Mouse (Mus musculus) hindbrain, embryonic 14.5 days (tissue): ENCODE results near the gene Lurap1. TPM values are rescaled to one million over a fixed set of nuclear protein-coding genes. Genes with fewer than 3 reads are reported as not detected.
A peak's percentile ranks its signal among the peaks of the same experiment; 100 is the strongest.

ENCODE experiments used
- ATAC-seq: fragments of 200-750 bp; cut with Nextera tagmentation; 2 replicates; pipeline ENCODE4 v1.8.0; 2017; ENCODE audit warnings: moderate number of reproducible peaks, mild to moderate bottlenecking, moderate TSS enrichment, moderate library complexity; ENCODE audit not compliant: low FRiP score
- DNase-seq: peaks from one replicate; pipeline ENCODE4 v3.0.0-alpha.2; 2015; ENCODE audit warnings: low spot score
- H3K27ac ChIP-seq: fragments of 300-500 bp; sonication (generic); 2 replicates; pipeline ENCODE4 v1.5.1; 2014; ENCODE audit warnings: mild to moderate bottlenecking, moderate library complexity
- H3K27me3 ChIP-seq: fragments of 300-500 bp; sonication (generic); 2 replicates; pipeline ENCODE4 v1.6.1; 2014; ENCODE audit warnings: mild to moderate bottlenecking, low read length, mixed read lengths; ENCODE audit not compliant: control insufficient read depth, insufficient read depth
- H3K36me3 ChIP-seq: fragments of 300-500 bp; sonication (generic); replicated peaks from 2 replicates; pipeline ENCODE4 v1.6.1; 2014; ENCODE audit not compliant: control insufficient read depth, insufficient read depth
- H3K4me1 ChIP-seq: fragments of 300-500 bp; sonication (generic); replicated peaks from 2 replicates; pipeline ENCODE4 v1.6.1; 2014; ENCODE audit warnings: antibody characterized with exemption, low read length, mixed read lengths; ENCODE audit not compliant: control insufficient read depth, insufficient read depth
- H3K4me2 ChIP-seq: fragments of 300-500 bp; sonication (generic); replicated peaks from 2 replicates; pipeline ENCODE4 v1.6.1; 2014; ENCODE audit warnings: mild to moderate bottlenecking, moderate library complexity
- H3K4me3 ChIP-seq: fragments of 300-500 bp; sonication (generic); replicated peaks from 2 replicates; pipeline ENCODE4 v1.5.1; 2014; ENCODE audit warnings: mild to moderate bottlenecking, low read length
- H3K9ac ChIP-seq: fragments of 300-500 bp; sonication (generic); 2 replicates; pipeline ENCODE4 v1.6.1; 2014
- H3K9me3 ChIP-seq: fragments of 300-500 bp; sonication (generic); 2 replicates; pipeline ENCODE4 v1.6.1; 2016; ENCODE audit warnings: low read length; ENCODE audit not compliant: control insufficient read depth
- WGBS: fragments of 180-500 bp; shearing (Covaris S2); extraction: QIAGEN DNeasy Blood & Tissue Kit; methylation state at CpG from one replicate; pipeline ENCODE4 v1.1.7; 2014; 5-methylcytosine and 5-hydroxymethylcytosine counted together
- polyA plus RNA-seq: library from polyadenylated mRNA; unstranded; fragments of >200 nt; fragmentation: Nextera tagmentation; extraction: Ambion mirVana; gene quantifications from 2 replicates; pipeline ENCODE4 v1.2.1, GENCODE M21; 2014

The Lurap1 gene
- polyA plus RNA-seq, 1 experiment from 2014 or later, result 2.7 TPM

DNA sequence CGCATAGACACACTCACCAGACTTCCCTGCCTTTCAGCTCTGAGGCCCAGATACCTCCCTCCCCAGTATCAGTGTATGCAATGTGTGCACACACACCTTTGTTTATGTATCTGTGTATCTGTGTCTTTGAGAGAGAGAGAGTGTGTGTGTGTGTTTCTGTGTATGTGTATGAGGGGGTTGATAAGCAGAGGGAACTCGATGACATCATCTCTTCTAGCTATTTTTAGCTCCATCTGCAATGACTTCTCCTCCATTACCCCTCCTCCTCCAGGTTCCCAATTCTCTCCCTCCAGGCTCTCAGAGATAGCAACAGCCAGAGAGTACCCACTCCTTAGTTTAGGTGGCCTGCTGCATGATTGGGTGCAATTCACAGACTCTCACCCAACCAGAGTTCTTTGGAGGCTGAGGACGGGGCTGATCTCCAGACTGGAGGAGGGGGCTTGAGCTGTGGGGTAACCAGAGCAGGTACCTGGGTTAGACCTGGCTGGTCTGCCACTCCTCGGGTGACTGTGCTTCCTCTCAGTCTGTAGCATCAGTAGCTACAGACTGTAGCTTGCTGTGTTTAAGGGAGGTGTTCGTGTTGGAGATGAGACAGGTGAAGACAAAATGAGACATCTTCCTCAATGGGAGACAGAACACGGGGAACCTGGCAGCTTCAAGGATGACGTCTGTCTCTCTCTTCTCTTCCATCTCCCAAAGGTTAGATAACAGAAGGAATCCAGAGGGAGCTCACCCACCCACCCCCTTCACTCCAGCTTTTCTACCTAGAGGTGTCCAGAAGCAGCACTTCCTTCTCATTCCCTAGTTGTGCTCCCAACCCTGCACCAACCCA lies 24.8 kb upstream of the Lurap1 start:
- H3K27me3 ChIP-seq, result no peaks in the 10 kb centered on the region
- WGBS, result 73% methylated on average over 7 of the region's 7 CpGs
- H3K27ac ChIP-seq, result peak overlapping the region; percentile 49; the same call in 1 of the 2 replicates
- no peak overlapping the region for H3K4me3 ChIP-seq
- no peaks in the 10 kb centered on the region for H3K36me3 ChIP-seq
- ATAC-seq (no peak), DNase-seq (no peak)
- H3K9ac ChIP-seq, result peak overlapping the region; percentile 34; the same call in 1 of the 2 replicates
- H3K9me3 ChIP-seq, result no peaks in the 10 kb centered on the region
- H3K4me2 ChIP-seq, result no peak overlapping the region; the same call in 1 of the 2 replicates
- peaks cover 22% of the 10 kb centered on the region for H3K4me1 ChIP-seq

DNA sequence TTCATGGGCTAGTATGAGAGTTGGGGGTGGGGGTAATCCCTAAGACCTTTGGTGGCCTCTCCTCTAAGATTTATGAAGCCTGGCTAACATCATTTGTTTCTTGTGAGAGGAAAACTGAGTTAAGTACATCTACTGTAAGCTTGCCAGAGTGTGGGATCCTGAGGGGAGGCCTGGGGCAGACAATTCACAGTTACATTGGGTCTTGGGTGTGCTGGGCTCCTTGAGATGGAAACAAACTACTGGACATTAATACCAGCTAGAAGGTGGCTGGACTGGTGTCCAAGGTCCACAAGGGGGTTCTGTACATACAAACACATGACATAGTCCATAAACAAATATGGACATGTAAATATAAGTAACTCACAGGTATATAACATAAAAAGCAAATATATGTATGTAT lies 24.0 kb upstream of the Lurap1 start:
- Histone ChIP-seq H3K9me3 (no peaks in the 10 kb centered on the region), H3K4me1 (peaks cover 22% of the 10 kb centered on the region), H3K36me3 (no peaks in the 10 kb centered on the region), H3K9ac (no peak overlapping the region), H3K27me3 (no peaks in the 10 kb centered on the region), H3K4me3 (no peak overlapping the region), H3K27ac (no peak overlapping the region), H3K4me2 (no peak overlapping the region)
- ATAC-seq (no peak), DNase-seq (no peak)

DNA sequence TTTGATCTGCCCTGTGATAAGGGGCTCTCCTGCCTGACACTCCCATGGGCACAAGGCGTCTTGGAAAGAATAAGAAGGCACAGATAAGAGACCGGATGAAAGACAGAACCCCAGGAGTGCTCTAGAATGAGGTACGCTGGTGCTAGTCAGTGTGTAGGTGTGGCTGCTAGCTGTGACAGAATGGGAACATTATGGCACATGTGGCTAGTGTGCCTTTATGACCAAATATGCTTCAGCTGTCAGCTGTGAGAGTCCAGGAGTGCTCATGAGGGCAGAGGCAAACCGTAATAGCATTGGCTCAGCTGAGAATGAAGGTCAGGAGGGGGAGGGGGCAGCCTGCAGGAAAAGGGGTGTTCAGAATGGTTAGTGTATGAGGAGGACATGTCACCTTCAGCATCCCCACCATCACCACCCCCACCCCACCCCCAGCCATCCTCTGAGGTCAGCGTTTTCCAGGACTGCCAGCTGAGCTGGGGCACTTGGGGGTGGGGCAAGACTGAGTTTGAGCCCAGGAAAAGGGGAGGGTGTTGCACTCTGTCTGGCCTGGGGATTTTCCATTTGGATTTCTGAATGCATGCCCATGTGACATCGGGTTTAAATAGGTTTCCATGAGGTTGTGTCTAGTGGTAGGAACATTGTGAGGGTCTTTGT lies 23.5 kb upstream of the Lurap1 start:
- H3K27ac ChIP-seq, result no peak overlapping the region
- no peak for DNase-seq

DNA sequence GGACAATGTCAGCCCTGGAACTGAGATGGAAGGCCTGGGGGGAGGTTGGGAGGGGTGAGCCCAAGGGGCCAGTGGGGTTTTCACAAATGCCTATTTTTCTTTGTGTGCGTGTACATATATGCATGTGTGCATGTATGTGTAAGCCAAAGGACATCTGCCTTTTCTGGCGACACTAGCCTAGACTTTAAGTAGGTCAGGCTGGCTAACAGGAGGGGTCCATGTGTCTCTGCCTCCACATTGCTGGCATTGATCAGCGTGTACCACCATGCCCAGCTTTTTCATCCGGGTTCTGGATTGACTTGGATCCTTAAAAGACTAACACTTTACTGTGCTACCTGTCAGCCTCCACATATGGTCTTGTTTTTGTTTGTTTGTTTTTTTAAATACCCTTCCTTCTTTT lies 22.6 kb upstream of the Lurap1 start:
- Histone ChIP-seq H3K36me3 (no peaks in the 10 kb centered on the region), H3K4me3 (no peak overlapping the region), H3K27me3 (no peaks in the 10 kb centered on the region), H3K4me1 (peaks cover 22% of the 10 kb centered on the region), H3K27ac (no peak overlapping the region), H3K9ac (no peak overlapping the region), H3K4me2 (no peak overlapping the region), H3K9me3 (no peaks in the 10 kb centered on the region)
- DNase-seq (no peak), ATAC-seq (no peak)
- 94% methylated on average over 4 of the region's 4 CpGs for WGBS

More for the DNA sequence above, 23.5 kb upstream of the Lurap1 start:
- Histone ChIP-seq H3K9ac (no peak overlapping the region), H3K4me2 (no peak overlapping the region), H3K4me3 (no peak overlapping the region), H3K36me3 (no peaks in the 10 kb centered on the region), H3K4me1 (peaks cover 22% of the 10 kb centered on the region), H3K9me3 (no peaks in the 10 kb centered on the region), H3K27me3 (no peaks in the 10 kb centered on the region)
- no peak for ATAC-seq
- WGBS, result 49% methylated on average over 6 of the region's 6 CpGs

DNA sequence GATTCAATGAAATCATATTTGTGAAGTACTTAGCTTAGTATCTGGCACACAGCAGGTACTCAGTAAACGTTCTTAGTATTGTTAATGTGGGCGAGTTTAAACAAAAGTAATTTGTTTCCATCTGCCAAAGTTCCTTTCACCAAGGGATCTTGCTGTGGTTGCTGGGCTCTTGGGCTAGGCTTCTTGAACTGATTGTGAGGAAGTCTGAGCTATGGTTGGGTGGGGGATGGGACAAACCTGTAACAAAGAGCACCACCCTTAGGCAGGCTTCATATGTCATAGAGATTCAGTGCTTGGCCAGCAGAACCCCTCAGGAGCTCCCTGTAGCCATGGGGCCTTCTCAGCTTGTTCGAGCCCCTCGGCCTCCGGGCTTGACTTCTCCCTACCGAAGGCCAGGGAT lies 21.9 kb upstream of the Lurap1 start, which contains the start of the genes 1700042G07Rik and Gm49337:
1700042G07Rik (plus strand) TSS at position 301 of the 400 bp plus-strand sequence.
Gm49337 (plus strand) TSS at position 313 of the 400 bp plus-strand sequence.
- Histone ChIP-seq H3K27ac (no peak within 1 kb of the TSS), H3K4me1 (peaks cover 22% of the 10 kb centered on the region), H3K27me3 (no peaks in the 10 kb centered on the region), H3K36me3 (no peaks in the 10 kb centered on the region), H3K9me3 (no peaks in the 10 kb centered on the region), H3K9ac (no peak within 1 kb of the TSS), H3K4me3 (no peak within 1 kb of the TSS), H3K4me2 (no peak within 1 kb of the TSS)
- 83% methylated on average over 6 of the region's 6 CpGs for WGBS
- DNase-seq (no peak), ATAC-seq (no peak)

DNA sequence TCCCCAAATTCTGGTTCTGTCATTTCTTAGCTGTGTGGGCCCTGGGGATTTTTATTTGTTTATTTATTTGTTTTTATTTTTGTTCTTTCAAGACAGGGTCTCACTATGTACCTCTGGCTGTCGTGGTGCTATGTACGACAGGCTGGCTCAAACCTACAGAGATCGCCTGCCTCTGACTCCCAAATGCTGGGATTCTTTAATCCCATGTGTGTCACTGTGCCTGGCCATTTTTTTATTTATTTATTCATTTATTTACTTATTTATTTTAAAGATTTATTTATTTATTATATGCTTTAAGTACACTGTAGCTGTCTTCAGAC lies 18.2 kb upstream of the Lurap1 start:
- WGBS, result 74% methylated on average over 3 of the region's 3 CpGs
- Histone ChIP-seq H3K4me2 (no peak overlapping the region), H3K27me3 (no peaks in the 10 kb centered on the region), H3K4me1 (no peaks in the 10 kb centered on the region), H3K36me3 (no peaks in the 10 kb centered on the region), H3K4me3 (no peak overlapping the region), H3K9me3 (no peaks in the 10 kb centered on the region), H3K9ac (no peak overlapping the region), H3K27ac (no peak overlapping the region)
- DNase-seq (no peak), ATAC-seq (peak; percentile 38; the same call in 1 of the 2 replicates)

DNA sequence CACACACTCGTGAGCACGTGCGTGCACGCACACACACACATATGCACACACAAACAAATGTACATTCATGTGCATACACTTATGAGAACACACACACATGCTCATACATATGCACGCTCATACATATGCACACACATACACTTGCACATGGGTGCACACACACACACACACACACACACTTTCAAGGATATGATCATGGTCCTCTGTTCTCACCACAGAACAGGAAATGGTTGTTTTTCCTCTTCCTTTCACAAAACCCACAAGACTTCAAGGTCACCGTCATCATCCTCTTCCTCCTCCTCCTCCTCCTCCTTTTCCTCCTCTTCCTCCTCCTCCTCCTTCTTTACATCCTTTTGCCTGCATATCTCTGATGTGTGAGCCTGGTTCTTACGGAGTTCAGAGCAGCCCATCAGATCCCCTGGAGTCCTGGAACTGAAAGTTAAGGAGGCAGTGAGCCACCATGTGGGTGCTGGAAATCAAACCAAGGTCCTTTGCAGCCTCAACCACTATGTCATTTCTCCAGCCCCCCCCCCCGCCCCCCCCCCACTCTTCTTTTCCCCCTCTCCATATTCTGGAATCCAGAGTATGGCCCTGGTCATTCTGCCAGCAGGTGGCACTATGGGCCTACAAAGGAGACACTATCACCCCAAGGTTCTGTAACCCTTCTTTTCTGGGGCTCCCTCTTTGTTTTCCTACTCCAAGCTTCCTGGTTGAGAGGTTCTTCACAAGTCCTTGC lies 17.6 kb upstream of the Lurap1 start:
- 70% methylated on average over 8 of the region's 8 CpGs for WGBS
- ATAC-seq, result peak; percentile 77; the same call in 1 of the 2 replicates
- H3K27me3 ChIP-seq, result no peaks in the 10 kb centered on the region

DNA sequence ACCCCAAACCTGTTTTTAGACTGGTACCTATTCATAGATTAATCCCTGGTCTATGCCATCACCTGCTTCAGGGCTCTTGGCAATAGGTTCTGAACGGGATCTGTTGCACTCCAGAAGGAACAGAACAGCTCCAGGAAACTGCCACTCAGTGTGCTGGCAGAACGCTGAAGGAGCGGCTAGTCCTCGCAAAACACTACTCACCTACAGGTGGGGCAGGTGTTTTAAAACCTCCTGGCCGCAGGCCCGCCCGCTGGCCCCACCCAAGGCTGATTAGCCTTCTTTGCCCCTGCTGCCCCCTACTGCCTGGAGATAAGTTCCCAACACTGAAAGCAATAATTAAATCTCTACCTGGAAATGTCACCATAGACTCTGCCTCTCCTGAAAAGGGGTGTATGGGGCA lies 16.3 kb upstream of the Lurap1 start, which contains the start of gene Tspan1:
Tspan1 (minus strand) TSS at position 198 of the 400 bp plus-strand sequence.
- Histone ChIP-seq H3K27me3 (no peaks in the 10 kb centered on the region), H3K4me2 (no peak within 1 kb of the TSS), H3K4me3 (no peak within 1 kb of the TSS), H3K9ac (no peak within 1 kb of the TSS), H3K4me1 (no peaks in the 10 kb centered on the region), H3K27ac (no peak within 1 kb of the TSS), H3K9me3 (no peaks in the 10 kb centered on the region), H3K36me3 (no peaks in the 10 kb centered on the region)
- ATAC-seq, result no peak
- WGBS, result 30% methylated on average over 7 of the region's 7 CpGs
- no peak for DNase-seq

More for the DNA sequence above, 17.6 kb upstream of the Lurap1 start:
- H3K9ac ChIP-seq, result no peak overlapping the region
- no peak overlapping the region for H3K27ac ChIP-seq
- H3K36me3 ChIP-seq, result no peaks in the 10 kb centered on the region
- H3K4me2 ChIP-seq, result no peak overlapping the region
- no peaks in the 10 kb centered on the region for H3K9me3 ChIP-seq
- no peak overlapping the region for H3K4me3 ChIP-seq
- peak; percentile 73 for DNase-seq
- H3K4me1 ChIP-seq, result no peaks in the 10 kb centered on the region
